15 mouse cellular contexts compared by ENCODE assay signal in the genomic region with DNA sequence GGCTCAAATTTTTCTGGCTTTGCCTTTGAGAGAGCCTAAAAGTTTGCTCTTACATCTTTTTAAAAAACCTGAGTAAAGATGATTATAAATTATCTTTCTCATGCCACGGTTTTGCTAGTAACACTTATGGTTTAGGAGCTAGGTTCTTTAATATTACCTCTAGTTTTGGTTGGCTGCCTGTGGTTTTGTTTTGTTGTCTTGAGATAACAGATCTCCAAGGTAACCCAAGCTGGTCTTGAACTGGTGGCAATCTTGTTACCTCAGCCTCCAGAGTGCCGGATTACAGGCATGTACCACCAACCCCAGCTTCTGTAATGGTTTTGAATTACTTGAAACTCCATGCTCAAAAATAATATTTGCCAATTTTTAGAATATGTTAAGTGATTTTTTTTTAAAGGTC.
"Had no signal": no experiment of that assay in that cellular context is flagged by ENCODE, and none has a peak within 500 bp of the region (broad histone marks: within the 10 kb centered on the region; RNA-seq: fewer than 3 reads in every experiment).

No protein-coding gene starts in this region.

- DNase-seq: kidney, adult 8-10 months; kidney, postnatal 36 days; layer of hippocampus, adult 9-11 months; layer of hippocampus, postnatal 36 days; liver; liver, embryonic 13.5 days; liver, postnatal 0 days; lung, postnatal 14 days; right cerebral cortex, postnatal 14 days; thymus, postnatal 36 days had no signal

- H3K4me3 ChIP-seq: limb, embryonic 12.5 days; liver, embryonic 13.5 days; lung, embryonic 15.5 days; midbrain, embryonic 13.5 days had no signal

- H3K27me3 ChIP-seq: limb, embryonic 12.5 days; liver, embryonic 13.5 days; lung, embryonic 15.5 days; midbrain, embryonic 13.5 days had no signal

- H3K9me3 ChIP-seq: limb, embryonic 12.5 days; liver, embryonic 13.5 days; lung, embryonic 15.5 days; midbrain, embryonic 13.5 days had no signal

- H3K4me2 ChIP-seq: limb, embryonic 12.5 days; liver, embryonic 13.5 days; lung, embryonic 15.5 days; midbrain, embryonic 13.5 days had no signal

- H3K27ac ChIP-seq: kidney, postnatal 0 days; limb, embryonic 12.5 days; liver, embryonic 13.5 days; lung, embryonic 15.5 days; macrophage; midbrain, embryonic 13.5 days had no signal

- H3K9ac ChIP-seq: limb, embryonic 12.5 days; liver, embryonic 13.5 days; liver, postnatal 0 days; lung, embryonic 15.5 days; midbrain, embryonic 13.5 days had no signal

- ATAC-seq: liver, postnatal 0 days; midbrain, embryonic 13.5 days had no signal
